Mouse (Mus musculus) cortical plate, adult 2 months (tissue): ENCODE measurements around the gene Tmem30c.

Experiments
- CTCF ChIP-seq: fragments of 200-500 bp; IDR thresholded peaks from 2 replicates; pipeline ENCODE4 v1.5.1; 2011; ENCODE audit warnings: mild to moderate bottlenecking, control low read depth, low read length; ENCODE audit not compliant: insufficient read depth; ENCODE audit errors: extremely low read depth
- POLR2A ChIP-seq: fragments of 200-500 bp; IDR thresholded peaks from 2 replicates; pipeline ENCODE4 v1.6.1; 2011; ENCODE audit warnings: mild to moderate bottlenecking, low read length, control low read depth; ENCODE audit not compliant: insufficient read depth; ENCODE audit errors: extremely low read depth

GRCm38 (mm10) chr16:57303716-57304115 is 11.1 kb upstream of the Tmem30c start:
- TF ChIP-seq POLR2A (no peak), CTCF (no peak)
